Mouse (Mus musculus): ENCODE data around the gene Abhd16a.
"Not testable (repeated sequence)": the region's sequence is repeated elsewhere in the genome, so short reads cannot be mapped to it uniquely, and the experiment has no call there.

Abhd16a gene

DNA sequence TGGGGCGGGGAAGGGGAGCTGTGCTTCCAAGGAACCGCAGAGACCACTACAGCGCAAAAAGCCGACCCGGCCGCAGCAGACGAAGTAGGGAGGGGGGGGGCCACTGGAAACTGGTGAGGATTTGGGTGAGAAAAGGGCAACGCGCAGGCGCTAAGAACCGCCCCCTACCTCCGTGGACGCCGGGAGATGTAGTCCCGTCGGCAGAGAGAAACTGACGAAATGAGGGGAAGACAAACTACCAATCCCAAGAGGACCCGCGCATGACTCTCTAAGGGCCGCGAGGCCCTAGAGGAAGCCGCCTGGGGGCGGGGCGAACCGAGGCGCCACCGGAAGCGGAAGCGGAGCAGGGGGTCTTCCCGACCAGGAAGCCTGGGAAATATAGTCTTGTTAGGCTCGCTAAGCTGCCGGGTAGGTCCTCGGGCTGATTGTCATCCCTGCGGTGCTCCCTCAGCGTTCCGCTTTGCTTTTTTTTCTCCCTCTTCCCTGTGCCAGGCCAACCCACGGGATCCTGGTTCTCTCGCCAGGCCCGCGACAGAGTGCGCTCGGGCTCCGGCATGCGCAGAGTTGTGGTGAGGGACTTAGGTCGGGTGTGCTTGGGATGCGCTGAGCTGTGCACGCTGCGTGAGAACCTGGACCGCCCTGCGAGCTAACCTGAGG lies 32.2 kb downstream of the Abhd16a start, which contains the start of gene Gpank1:
TSS of gene Gpank1 (plus strand) at position 313 of the 657 bp plus-strand sequence.
- DNase-seq (ENCODE audit: low spot score) = peak; percentile 99

DNA sequence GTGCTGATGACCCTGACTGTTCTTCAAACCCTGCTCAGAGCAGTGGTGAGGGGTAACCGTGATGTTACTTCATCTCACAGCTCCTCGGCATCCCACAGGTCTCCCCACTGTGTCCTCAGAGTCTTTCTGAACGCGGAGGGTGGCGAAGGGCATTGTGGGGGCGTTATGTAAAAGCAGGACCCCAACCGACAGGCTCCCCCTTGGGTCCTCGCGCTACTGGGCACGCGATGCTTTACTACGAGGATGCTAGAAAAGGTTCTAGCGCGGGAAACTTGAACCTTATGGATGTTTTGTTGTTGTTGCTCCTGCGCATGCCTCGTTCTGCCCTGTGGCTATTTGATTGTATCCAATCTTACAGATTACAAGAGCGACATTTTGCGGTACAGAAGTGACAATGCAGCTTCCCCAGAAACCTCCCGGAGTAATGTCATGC lies 32.8 kb downstream of the Abhd16a start, which contains the start of gene Csnk2b:
TSS of gene Csnk2b (minus strand) at position 183 of the 433 bp plus-strand sequence.
- peak; percentile 91 for DNase-seq (ENCODE audit: low spot score)

- not testable (repeated sequence) for DNase-seq (ENCODE audit: low spot score)
These were observed 34.2 kb downstream of the Abhd16a start for GRCm38 (mm10) chr17:35123287-35123686.

- not testable (repeated sequence) for DNase-seq (ENCODE audit: low spot score)
These were observed 35.3 kb downstream of the Abhd16a start for GRCm38 (mm10) chr17:35124261-35124896.

GRCm38 (mm10) chr17:35125081-35125480 lies 36.0 kb downstream of the Abhd16a start:
- DNase-seq (ENCODE audit: low spot score) = no peak

GRCm38 (mm10) chr17:35125578-35125977 lies 36.5 kb downstream of the Abhd16a start:
- no peak for DNase-seq (ENCODE audit: low spot score)

GRCm38 (mm10) chr17:35126206-35126611 lies 37.1 kb downstream of the Abhd16a start, which contains the start of gene D17H6S53E:
Gene D17H6S53E (plus strand): TSS chr17:35126373.
- DNase-seq (ENCODE audit: low spot score) = peak; percentile 72

DNA sequence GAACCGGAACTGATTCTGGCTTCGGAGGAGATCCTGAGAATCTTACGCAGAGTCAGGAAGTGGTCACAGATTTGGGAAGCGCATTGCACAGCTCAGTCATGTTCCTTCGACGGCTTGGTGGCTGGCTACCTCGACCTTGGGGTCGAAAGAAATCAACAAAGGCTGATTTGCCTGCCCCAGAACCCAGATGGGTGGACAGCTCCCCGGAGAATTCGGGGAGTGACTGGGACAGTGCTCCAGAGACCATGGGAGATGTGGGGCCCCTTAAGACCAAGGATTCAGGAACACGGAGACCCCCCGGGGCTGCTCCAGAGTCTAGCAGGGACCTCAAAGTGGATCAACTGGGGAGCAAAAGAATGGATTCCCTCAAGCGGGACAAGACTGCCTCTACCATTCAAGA lies 38.0 kb downstream of the Abhd16a start:
- no peak for DNase-seq (ENCODE audit: low spot score)

DNA sequence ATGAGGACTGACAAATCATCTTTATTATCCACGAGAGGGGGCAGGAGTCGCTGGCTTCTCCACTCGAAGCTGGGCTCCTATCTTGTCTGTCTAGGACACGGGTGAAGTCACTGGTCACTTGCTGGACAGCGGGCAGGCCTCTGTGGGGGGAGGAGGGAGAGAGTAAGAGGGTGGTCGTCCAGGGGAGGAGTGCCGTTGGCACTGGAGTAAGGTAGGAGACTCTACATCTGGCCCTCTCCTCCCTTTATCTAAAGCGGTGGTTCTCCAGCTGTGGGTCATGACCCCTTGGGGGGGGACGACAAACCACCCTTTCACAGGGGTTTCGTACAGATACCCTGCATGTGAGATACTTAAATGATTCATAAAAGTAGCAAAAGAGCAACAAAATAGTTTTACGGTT lies 39.9 kb downstream of the Abhd16a start:
- DNase-seq (ENCODE audit: low spot score) = no peak

- DNase-seq (ENCODE audit: low spot score) = no peak
These were observed 42.0 kb downstream of the Abhd16a start for GRCm38 (mm10) chr17:35131038-35131437.

GRCm38 (mm10) chr17:35131500-35132173 lies 42.6 kb downstream of the Abhd16a start, which contains the start of gene Apom:
Gene Apom (minus strand): TSS chr17:35132050.
- DNase-seq (ENCODE audit: low spot score) = no peak

- no peak for DNase-seq (ENCODE audit: low spot score)
These were observed 43.1 kb downstream of the Abhd16a start for GRCm38 (mm10) chr17:35132174-35132560.

- no peak for DNase-seq (ENCODE audit: low spot score)
These were observed 44.5 kb downstream of the Abhd16a start for GRCm38 (mm10) chr17:35133517-35133916.

DNA sequence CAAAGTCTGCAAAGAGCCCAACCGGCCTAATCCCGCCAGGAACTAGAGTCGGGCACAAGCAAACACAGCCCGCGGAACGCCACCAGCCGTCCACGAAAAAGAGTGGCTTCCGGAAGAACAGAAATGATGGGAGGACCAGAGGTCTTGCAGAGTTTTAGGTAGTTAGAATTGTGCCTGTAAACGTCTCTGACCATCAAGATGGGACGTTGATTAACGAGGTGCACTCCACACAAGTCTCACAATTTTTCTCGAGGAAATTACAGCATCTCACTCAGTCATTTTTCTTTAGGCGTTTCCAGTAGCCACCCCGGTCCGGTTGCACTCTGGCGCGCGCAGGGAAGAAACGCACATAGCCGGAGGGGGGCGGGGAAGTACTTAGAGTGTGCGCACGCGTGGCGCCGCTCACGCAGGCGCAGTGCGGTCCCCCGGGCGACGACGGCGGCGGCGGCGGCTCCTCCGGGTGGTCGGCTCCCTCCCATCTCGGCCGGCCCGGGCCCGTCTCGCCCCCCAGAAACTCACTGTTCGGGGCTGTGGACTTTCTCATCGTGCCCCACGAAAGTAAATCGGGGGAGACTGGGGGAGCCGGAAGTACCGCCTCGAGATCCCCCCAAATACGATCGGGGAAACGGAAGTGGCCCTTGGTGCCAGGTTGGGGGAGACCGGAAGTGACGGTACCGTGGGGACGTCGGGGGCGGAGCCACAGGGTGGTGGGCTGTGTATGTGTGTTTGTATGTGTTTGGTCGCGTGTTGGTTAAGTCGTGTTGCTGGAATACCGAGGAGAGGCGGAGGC lies 45.9 kb downstream of the Abhd16a start, which contains the start of gene Bag6:
TSS of gene Bag6 (plus strand) at position 378 of the 790 bp plus-strand sequence.
- DNase-seq (ENCODE audit: low spot score) = peak; percentile 96

DNA sequence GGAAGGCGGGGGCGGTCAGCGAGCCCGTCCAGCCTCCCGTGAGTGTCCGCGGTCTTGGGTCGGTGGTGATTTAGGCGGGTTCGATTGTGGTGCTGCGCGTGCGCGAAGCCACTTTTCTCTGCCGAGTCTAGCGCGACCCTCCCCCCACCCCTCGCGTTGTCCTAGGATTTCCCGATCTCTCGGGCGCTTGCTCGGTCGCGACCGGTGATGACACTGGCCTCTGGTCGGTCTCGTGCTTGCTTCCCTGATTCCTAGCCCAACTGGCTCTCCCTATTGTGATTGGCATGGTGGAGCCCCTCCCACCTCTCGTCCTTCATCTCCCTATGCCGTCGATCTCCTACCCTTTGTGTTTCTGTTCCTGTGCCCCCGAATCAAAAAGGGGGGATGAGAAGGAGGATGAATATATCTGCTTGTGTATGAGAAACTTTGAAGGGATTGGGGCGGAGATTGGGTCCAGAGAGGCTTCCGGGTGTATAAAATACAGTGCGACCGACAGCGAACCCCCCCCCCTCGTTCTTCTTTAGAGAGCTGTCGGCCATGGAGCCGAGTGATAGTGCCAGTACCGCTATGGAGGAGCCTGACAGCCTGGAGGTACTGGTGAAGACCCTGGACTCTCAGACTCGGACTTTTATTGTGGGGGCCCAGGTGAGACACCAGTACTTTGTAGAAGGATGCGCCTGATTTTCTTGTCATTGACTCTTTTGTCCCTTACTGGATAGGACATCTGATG lies 46.7 kb downstream of the Abhd16a start:
- peak; percentile 92 for DNase-seq (ENCODE audit: low spot score)

GRCm38 (mm10) chr17:35139269-35139668 lies 50.2 kb downstream of the Abhd16a start:
- DNase-seq (ENCODE audit: low spot score) = no peak

GRCm38 (mm10) chr17:35140490-35140996 lies 51.5 kb downstream of the Abhd16a start:
- peak; percentile 58 for DNase-seq (ENCODE audit: low spot score)

DNA sequence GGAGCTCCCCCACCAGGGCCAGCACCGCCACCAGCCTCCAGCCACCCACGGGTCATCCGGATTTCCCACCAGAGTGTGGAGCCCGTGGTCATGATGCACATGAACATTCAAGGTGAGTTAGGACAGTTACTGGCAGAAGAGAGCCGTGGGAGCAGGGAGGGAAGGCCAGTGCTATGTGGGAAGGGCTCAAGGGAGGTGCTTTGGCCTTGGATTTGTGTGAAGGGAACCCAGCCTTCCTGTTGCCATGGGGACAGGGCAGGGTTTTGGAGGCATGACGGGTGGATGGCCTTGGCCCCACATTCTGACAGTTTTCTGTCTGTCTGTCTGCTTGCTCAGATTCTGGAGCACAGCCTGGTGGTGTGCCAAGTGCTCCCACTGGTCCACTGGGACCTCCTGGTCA lies 52.9 kb downstream of the Abhd16a start:
- no peak for DNase-seq (ENCODE audit: low spot score)

DNA sequence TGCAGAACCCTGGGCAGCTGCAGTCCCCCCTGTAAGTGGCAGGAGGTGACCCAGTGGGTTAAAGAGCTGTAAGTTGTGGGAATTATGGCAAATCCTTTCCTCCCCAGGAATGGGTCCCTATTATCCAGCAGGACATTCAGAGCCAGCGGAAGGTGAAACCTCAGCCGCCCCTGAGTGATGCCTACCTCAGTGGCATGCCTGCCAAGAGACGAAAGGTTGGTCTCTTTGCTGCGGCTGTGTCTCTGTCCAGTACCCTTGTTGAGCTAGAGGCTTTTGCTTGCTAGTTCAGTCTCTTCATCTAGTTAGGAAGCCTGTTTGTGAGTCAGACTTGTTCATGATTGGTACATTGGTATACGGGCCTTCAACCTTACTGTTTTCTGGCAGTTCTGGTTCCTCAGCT lies 57.1 kb downstream of the Abhd16a start:
- no peak for DNase-seq (ENCODE audit: low spot score)

GRCm38 (mm10) chr17:35147348-35147747 lies 58.3 kb downstream of the Abhd16a start:
- no peak for DNase-seq (ENCODE audit: low spot score)

Measured in MN1 (cell line).